Mouse (Mus musculus) spleen, postnatal 10 days (tissue): ENCODE measurements around the gene Csrnp2.

Experiments used
- DNase-seq, 2 experiments: peaks; one replicate each; pipeline ENCODE4 v3.0.0; 2021 to 2022; ENCODE audit warnings: low spot score in 2 of 2

Csrnp2 gene

DNA sequence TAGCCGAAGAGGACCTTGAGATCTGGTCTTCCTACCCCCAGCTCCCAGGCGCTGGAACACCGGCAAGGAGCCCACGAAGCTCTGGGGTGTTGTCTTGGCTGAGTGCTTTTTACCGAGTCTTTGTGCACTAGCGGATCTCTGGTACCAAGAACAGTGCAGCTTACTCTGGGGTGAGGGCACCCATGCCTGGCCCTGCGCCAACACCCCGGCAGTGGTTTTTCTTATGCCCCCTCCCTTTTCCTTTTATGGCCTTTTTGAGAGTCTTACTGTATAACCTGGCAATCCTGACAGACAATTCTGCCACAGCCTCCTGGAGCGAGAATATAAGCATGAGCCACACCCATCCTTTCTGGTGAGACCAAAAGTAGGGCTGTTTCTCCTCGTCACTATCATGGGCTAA is 16.9 kb downstream of the Csrnp2 start:
- no peak for DNase-seq

- no peak for DNase-seq
Measured at GRCm38 (mm10) chr15:100473926-100474503, 21.3 kb downstream of the Csrnp2 start.

DNA sequence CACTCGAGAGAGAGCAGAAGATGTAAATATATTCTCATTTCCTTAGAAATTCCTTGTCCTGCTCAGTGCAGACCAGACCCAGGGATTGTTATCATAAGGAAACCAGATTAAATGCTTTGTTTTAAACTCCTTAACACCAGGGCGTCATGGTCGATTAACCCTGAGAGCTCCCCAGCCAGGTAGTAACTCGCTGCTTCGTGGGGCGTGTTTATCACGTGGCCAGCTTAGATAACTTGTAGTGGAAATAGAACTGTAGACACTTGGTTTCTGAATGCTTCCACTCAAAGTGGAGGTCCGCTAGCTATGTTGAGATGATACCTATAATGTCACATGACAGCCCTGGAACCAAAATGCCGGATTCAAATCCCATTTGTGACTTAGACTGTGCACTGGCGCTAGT is 25.3 kb downstream of the Csrnp2 start:
- DNase-seq: no peak

DNA sequence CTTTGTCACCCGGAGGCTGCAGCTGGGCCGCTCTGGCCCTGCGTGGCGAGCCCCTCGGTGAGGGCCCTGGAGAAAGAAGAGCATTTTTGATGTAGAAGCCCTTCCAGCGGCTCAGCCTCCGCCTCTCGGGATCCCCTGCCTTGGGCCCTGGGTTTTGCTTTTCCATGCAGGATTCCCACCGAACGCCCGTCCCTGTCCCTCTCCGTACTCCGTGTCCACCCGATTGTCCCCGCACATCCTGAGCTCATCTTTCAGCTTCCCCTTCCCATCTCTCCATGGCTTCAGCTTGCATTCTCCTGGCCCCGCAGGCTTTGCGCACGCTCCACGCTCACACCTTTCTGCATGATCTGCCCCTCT is 26.1 kb downstream of the Csrnp2 start:
- no peak for DNase-seq

DNA sequence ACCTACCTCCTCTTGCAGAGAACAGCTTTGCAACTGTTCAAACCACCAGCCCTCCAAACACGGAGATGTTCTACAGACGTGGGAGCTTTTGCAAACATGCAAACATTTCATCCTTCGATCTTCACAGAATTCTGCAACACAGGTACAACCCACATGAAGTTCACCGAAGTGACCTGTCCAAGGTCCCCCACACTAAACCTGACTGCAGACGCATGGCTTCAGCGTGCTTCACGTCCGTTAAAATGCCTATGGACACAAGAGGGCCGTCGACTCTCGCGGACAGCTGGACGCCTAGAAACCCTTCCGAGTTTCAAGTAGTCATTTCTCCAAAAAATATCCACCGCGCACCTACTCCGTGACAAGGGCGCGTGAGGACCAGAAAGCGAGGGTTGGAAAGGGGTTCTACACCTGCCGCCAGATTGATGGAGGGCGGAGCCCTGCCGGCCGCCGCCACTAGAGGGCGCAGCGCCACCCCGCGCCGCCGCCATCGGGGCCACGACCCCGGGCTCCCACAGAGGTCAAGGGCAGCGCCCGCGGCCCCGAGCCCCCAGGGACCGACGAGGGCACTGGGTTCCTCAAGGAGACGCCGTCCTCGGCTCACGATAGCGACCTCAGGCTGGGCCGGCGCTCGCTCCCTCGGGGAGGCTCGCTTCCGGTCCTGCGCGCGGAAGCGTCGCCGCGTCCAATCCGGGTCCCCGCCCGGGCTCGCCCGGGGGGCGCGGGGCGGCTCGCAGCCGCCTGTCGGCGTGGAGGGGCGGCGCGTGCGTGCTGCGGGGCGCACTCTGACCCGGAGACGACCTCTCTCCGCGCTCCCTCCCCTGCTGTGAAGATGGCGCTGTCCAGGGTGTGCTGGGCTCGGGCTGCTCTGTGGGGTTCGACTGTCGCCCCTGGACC is 26.7 kb downstream of the Csrnp2 start, which contains the start of gene Letmd1:
Gene Letmd1, plus strand, starts transcription at position 729 of the 894 bp plus-strand sequence.
- peak; percentile 82 to 84 for DNase-seq

DNA sequence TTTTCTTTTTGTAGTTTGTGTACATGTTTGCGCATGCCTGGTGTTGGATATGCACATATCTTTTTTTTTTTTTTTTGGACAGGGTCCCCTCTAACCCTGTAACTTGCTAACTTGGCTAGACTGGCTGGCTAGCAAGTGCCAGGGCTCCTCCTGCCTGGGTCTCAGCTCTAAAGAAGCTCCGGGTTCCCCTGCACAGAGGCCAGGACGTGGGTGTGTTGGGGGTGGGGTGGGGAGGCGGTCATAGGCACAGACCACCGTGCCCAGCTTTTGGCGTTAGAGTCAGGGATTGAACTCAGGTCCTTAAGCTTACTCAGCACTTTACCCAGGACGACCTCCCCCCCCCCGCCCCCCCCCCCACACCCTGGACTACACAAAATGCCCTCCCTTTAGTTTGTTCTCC is 27.6 kb downstream of the Csrnp2 start:
- DNase-seq: no peak

- DNase-seq: no peak
Measured at GRCm38 (mm10) chr15:100465432-100465831, 29.9 kb downstream of the Csrnp2 start.

GRCm38 (mm10) chr15:100463712-100464111 is 31.6 kb downstream of the Csrnp2 start:
- DNase-seq: peak; percentile 56 to 82

GRCm38 (mm10) chr15:100462086-100462485 is 33.2 kb downstream of the Csrnp2 start:
- DNase-seq: no peak

DNA sequence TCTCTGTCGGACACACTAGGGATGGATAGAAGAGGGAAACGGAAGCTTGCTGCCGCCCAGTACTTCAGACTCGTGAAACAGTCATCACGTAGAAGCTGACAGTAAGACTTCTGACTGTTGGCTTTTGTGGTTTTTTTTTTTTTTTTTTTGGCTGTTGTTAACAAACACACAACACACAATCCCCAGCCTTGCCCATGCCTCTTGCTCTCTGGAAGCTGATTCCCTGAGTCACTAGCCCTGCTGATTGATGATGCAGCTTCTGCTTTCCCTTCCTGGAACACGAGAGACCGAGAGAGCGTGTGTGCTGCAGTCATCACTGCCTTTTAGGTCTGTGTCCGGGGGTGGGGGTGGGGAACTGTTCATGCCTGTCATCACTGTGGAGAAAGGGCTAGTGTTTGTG is 33.6 kb downstream of the Csrnp2 start:
- DNase-seq: no peak

DNA sequence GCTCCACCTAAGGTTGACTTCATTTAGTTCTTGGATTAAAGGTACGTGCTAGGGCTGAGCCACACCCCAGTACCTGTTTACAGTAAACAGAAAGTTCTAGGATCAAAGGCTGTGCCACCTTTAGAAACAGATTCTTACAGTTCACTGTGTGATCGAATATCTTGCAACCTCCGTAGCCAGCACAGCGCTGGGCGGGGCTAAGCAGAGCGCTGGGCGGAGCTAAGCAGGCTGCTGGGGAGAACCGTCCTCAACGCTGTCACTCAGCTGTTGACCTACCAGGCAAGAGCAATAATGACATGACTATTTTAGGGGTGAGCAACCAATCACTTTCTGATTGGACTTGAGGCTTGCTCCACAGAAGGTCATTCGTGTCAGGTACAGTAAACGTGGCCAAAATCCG is 34.3 kb downstream of the Csrnp2 start:
- peak; percentile 25 to 68 for DNase-seq

- peak; percentile 35 to 83 for DNase-seq
Measured at GRCm38 (mm10) chr15:100458055-100458454, 37.2 kb downstream of the Csrnp2 start.

- DNase-seq: peak; percentile 65 to 89
Measured at GRCm38 (mm10) chr15:100457340-100457739, 37.9 kb downstream of the Csrnp2 start.

GRCm38 (mm10) chr15:100456356-100456991 is 38.8 kb downstream of the Csrnp2 start:
- no peak for DNase-seq

DNA sequence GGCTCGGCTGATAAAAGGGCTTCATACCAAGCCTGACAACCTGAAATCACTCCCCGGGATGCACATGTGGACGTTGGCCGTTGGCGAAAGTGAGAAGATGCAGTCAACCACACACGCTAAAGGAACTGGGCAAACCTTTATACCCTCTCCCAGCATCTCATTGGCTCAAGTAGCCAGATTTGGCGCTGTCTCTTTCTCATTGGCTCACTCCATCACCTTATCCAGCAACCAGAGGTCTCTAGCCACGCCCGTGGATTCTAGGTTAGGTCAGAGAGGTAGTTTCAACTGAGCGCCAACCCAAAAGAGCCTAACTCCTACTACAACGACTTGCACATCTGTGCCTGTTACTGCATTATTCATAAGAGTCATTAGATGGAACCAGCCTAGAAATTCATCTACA is 42.8 kb downstream of the Csrnp2 start:
- DNase-seq: no peak

DNA sequence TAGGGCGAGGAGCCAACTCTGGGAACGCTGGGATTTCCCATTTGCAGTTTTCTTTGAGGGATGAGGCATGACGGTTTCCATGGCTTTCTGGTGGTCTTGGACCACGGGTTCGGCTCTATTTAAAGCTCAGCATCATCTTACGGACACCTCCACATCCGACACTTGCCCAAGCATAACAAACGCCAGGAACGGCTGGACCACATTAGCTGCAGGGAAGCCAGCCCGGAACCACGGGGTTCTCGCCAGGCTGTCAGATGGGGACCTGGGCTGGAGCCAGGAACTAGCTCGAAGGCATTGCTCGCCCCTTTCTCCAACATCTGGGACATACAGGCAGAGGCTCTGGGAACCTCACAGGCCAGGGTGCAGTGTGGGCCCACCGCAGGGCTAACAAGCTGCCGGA is 44.0 kb downstream of the Csrnp2 start:
- no peak for DNase-seq

DNA sequence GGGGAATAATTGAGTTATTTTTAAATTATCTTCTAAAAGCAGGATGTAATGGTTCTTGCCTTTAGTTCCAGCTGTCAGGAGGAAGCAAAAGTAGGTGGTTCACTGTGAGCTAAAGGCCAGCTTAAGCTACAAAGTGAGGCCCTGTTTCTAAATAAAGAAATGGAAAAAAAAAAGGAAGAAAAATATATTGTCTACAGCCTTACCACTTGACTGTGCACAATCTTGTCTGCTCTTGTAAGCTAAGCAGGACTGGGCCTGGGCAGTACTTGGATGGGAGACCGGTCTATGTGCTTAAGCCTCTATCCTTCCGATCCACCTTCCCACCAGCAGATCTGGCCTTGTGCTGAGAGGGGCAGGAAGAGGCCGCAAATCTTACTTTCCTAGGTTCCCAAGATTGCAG is 45.8 kb downstream of the Csrnp2 start:
- DNase-seq: no peak

DNA sequence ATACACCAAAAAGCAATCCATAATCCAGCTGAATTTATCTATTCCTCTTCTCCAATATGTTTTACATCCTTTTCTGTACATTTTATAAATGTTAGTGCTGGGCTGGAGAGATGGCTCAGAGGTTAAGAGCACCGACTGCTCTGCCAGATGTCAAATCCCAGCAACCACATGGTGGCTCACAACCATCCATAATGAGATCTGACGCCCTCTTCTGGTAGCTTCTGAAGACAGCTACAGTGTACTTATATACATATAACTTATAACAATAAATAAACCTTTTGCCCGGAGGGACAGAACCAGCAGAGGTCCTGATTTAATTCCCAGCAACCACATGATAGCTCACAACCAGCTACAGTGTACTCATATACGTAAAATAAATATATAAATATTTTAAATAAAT is 46.7 kb downstream of the Csrnp2 start:
- no peak for DNase-seq

DNA sequence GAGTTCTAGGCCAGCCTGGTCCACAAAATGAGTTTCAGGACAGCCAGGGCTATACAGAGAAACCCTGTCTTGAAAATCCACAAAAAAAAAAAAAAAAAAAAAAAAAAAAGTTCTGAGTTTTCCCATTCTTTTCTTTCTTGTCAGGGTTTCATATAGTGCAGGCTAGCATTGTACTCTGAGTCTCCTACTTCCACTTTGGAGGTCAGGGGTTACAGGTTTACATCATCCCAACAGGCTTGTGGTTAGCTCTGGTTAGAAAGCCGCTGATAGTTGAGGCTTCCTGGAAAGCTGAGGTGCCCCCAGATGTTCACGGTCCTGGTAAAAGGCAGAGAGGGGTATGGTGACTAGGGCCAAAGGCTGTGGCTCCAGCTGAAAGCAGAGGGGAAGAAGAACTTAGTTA is 48.4 kb downstream of the Csrnp2 start:
- DNase-seq: no peak

DNA sequence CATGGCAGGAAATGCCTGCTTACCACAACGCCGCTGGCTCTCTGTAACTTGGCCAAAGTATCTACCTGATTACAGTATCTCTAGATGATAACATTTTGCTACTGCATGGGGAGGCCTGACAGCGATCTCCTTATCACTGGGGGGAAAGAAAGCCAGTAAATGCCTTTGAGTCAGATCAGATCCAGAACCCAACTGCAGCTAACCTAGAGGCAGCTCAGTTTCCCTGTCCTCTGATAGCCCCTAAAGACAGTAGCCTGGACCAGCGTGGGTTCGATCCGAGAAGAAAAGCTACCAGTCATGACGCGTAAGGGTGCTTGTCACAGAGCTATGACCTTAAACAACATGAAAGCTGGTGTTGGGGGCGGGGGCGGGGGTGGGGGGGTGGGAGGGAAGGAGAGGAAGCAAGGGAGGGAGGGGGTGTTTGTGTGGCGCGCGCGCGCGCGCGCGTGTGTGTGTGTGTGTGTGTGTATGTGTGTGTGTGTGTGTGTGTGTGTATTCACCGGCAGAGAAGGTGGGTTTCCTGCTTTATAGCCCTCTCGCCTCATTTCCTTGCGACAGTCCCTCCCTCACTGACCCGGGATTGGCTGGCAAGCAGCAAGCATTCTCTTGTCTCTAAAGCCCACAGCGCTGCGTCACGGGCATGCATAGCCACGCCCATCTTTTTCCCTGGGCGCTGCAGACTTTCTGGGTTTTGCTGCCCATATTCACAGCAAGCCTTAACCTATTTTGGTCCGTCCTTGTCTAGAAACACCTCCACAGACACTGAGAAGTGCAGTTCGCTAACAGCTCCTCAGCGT is 52.0 kb downstream of the Csrnp2 start:
- peak; percentile 49 to 86 for DNase-seq

DNA sequence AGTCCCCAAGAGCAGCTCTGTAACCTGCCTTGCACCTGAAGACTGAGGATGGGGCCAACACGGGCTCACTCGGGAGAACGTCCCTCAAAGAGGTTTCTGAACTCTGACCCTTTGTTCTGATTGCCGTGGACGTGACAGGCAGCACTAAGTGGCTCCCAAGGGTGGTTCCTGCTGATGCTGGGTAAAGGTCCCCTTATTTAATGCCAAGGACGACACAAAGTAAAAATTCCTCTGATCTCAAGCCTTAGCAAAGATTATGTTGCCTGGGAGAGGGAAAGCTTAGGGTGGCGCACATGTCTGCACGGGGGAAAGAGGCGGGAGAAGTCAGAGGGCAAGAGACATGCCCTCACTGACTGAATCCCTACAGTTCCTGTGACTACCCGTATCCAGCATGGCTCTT is 58.8 kb downstream of the Csrnp2 start:
- DNase-seq: no peak

DNA sequence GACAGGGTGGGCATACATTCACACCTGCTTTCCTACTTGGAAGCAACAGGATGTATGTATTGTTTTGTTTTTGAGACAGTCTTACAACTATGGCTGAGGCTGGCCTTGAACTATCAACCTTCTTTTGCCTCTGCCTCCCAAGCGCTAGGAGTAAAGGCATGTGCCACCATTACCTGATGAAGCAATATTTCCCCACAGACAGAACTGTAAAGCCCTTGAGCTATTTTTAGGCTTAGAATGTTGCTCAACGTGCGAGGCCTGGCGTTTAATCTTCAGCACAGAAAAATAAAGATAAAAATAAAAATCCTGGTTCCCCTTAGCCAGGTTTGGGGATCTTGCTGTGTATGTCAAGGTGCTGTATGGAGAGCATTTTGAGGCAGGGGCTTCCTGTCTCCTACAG is 59.2 kb downstream of the Csrnp2 start:
- DNase-seq: no peak
